Mouse (Mus musculus): ENCODE measurements around the gene Olfr739. TPM values are rescaled to one million over a fixed set of nuclear protein-coding genes. Genes with fewer than 3 reads are reported as not detected.

Gene Olfr739
- not detected for polyA plus RNA-seq (2015; fragmentation: Illumina TruSeq; extraction: RNeasy Lipid Tissue Mini Kit (QIAGEN cat#74804); ENCODE audit: insufficient read depth, low replicate concordance)

DNA sequence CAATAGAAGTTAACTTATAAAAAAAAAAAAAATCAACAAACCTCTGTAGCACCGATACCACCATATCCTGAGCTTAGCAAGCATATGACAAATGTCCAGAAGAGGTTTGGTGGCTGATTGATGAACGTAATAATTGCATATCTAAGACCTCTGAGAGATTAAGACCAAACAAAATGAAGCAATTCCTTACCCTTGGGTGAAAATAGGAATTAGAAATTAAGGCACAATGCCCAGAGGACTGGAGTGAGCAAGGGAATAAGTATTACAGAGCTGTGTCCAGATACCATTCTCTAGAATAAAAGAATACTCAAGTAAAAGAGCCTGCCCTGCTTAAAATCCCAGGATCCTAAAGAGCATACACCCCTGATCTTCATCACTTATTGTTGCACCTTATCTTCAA, at the start of gene Olfr739:
Gene Olfr739, plus strand, starts transcription at position 301 of the 400 bp plus-strand sequence.

DNA sequence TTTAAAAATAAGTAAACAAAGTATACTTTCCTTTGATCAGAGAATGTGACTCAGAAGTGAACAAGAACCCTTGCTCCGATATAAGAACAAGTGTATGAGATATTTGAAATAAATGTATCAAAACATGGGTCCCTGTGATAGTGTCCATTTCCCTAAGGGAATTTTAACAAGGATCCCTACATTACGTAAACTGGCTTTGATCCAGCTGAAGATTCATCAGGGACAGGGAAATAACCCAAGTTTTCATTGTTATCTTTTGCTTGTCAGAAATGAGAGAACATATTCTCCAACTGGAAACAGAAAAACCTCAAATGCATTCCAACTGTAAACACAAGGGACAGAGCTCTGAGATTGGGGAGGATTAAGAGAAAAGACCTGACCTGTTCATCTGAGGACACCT, 37.6 kb upstream of the Olfr739 start, which contains the start of gene Olfr736:
Gene Olfr736, plus strand, starts transcription at position 301 of the 400 bp plus-strand sequence.

GRCm38 (mm10) chr14:50407268-50407667, 11.2 kb upstream of the Olfr739 start, which contains the start of gene Olfr738:
Olfr738 (plus strand) TSS chr14:50407568.

DNA sequence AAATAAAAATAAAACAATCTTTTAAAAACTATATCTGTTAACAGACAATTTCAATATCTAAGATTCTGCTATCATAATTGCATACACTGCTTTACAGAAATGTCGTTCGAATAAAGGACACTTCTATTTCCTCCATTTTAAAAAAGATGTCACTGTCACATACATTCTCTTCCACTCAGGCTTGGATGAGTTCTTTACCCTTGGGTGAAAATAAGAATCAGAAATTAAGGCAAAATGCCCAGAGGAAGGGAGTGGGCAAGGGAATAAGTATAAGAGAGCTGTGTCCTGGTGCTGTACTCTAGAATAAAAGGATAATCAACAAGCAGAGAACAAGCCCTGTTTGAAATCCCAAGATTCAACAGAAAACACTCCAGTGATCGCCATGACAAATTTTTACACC, 26.8 kb downstream of the Olfr739 start, which contains the start of gene Olfr740:
Gene Olfr740, plus strand, starts transcription at position 301 of the 400 bp plus-strand sequence.

DNA sequence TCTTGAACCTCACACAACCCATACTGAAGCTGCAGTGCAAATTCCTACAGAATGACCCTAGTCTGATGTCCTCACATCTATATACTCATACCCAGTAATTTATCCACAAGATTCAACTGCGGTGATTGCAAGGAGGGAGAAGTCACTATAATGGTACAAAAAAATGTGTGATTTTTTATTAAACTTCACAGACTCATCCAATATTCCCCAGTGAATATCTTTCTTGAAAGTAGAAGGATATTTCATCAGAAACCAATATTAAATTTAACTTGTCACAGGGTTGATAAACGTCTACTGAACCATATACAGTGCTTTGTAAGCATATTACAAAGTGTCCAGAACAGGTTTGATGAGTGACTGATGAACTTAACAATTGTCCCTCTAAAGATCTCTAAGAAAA, 54.0 kb downstream of the Olfr739 start, which contains the start of gene Olfr741:
Gene Olfr741, plus strand, starts transcription at position 301 of the 400 bp plus-strand sequence.

Other genes with a start within 250 kb of the Olfr739 start
- not detected for gene Olfr730, start 230.4 kb upstream of the Olfr739 start, polyA plus RNA-seq (2015; fragmentation: Illumina TruSeq; extraction: RNeasy Lipid Tissue Mini Kit (QIAGEN cat#74804); ENCODE audit: insufficient read depth, low replicate concordance)
- gene Olfr731, start 176.8 kb upstream of the Olfr739 start, polyA plus RNA-seq (2015; fragmentation: Illumina TruSeq; extraction: RNeasy Lipid Tissue Mini Kit (QIAGEN cat#74804); ENCODE audit: insufficient read depth, low replicate concordance): not detected
- gene Olfr732, start 134.4 kb upstream of the Olfr739 start, polyA plus RNA-seq (2015; fragmentation: Illumina TruSeq; extraction: RNeasy Lipid Tissue Mini Kit (QIAGEN cat#74804); ENCODE audit: insufficient read depth, low replicate concordance): not detected
- gene Olfr733, start 117.1 kb upstream of the Olfr739 start, polyA plus RNA-seq (2015; fragmentation: Illumina TruSeq; extraction: RNeasy Lipid Tissue Mini Kit (QIAGEN cat#74804); ENCODE audit: insufficient read depth, low replicate concordance): 0.10 TPM
- gene Olfr734, start 91.9 kb upstream of the Olfr739 start, polyA plus RNA-seq (2015; fragmentation: Illumina TruSeq; extraction: RNeasy Lipid Tissue Mini Kit (QIAGEN cat#74804); ENCODE audit: insufficient read depth, low replicate concordance): not detected
- not detected for gene Olfr735, start 69.8 kb upstream of the Olfr739 start, polyA plus RNA-seq (2015; fragmentation: Illumina TruSeq; extraction: RNeasy Lipid Tissue Mini Kit (QIAGEN cat#74804); ENCODE audit: insufficient read depth, low replicate concordance)
- 33.0 TPM for gene Tlr11, start 60.7 kb upstream of the Olfr739 start, polyA plus RNA-seq (2015; fragmentation: Illumina TruSeq; extraction: RNeasy Lipid Tissue Mini Kit (QIAGEN cat#74804); ENCODE audit: insufficient read depth, low replicate concordance)
- gene Olfr736, start 37.5 kb upstream of the Olfr739 start, polyA plus RNA-seq (2015; fragmentation: Illumina TruSeq; extraction: RNeasy Lipid Tissue Mini Kit (QIAGEN cat#74804); ENCODE audit: insufficient read depth, low replicate concordance): not detected
- gene Olfr738, start 11.1 kb upstream of the Olfr739 start, polyA plus RNA-seq (2015; fragmentation: Illumina TruSeq; extraction: RNeasy Lipid Tissue Mini Kit (QIAGEN cat#74804); ENCODE audit: insufficient read depth, low replicate concordance): not detected
- not detected for gene Olfr740, start 26.9 kb downstream of the Olfr739 start, polyA plus RNA-seq (2015; fragmentation: Illumina TruSeq; extraction: RNeasy Lipid Tissue Mini Kit (QIAGEN cat#74804); ENCODE audit: insufficient read depth, low replicate concordance)
- not detected for gene Olfr741, start 54.1 kb downstream of the Olfr739 start, polyA plus RNA-seq (2015; fragmentation: Illumina TruSeq; extraction: RNeasy Lipid Tissue Mini Kit (QIAGEN cat#74804); ENCODE audit: insufficient read depth, low replicate concordance)
- gene Olfr742, start 85.0 kb downstream of the Olfr739 start, polyA plus RNA-seq (2015; fragmentation: Illumina TruSeq; extraction: RNeasy Lipid Tissue Mini Kit (QIAGEN cat#74804); ENCODE audit: insufficient read depth, low replicate concordance): not detected
- gene Olfr743, start 103.2 kb downstream of the Olfr739 start, polyA plus RNA-seq (2015; fragmentation: Illumina TruSeq; extraction: RNeasy Lipid Tissue Mini Kit (QIAGEN cat#74804); ENCODE audit: insufficient read depth, low replicate concordance): not detected
- gene Olfr744, start 196.3 kb downstream of the Olfr739 start, polyA plus RNA-seq (2015; fragmentation: Illumina TruSeq; extraction: RNeasy Lipid Tissue Mini Kit (QIAGEN cat#74804); ENCODE audit: insufficient read depth, low replicate concordance): not detected
- not detected for gene Olfr745, start 220.8 kb downstream of the Olfr739 start, polyA plus RNA-seq (2015; fragmentation: Illumina TruSeq; extraction: RNeasy Lipid Tissue Mini Kit (QIAGEN cat#74804); ENCODE audit: insufficient read depth, low replicate concordance)
- not detected for gene Olfr746, start 228.5 kb downstream of the Olfr739 start, polyA plus RNA-seq (2015; fragmentation: Illumina TruSeq; extraction: RNeasy Lipid Tissue Mini Kit (QIAGEN cat#74804); ENCODE audit: insufficient read depth, low replicate concordance)

All from spleen, adult 10 weeks (tissue).